Mouse (Mus musculus): ENCODE data around the gene Scaf11. TPM values are rescaled to one million over a fixed set of nuclear protein-coding genes. Genes with fewer than 3 reads are reported as not detected.
"Not testable (repeated sequence)": the region's sequence is repeated elsewhere in the genome, so short reads cannot be mapped to it uniquely, and the experiment has no call there.

Scaf11 gene
- total and polyA plus RNA-seq, 2 experiments from 2014 or later: 37.6 to 40.1 TPM

DNA sequence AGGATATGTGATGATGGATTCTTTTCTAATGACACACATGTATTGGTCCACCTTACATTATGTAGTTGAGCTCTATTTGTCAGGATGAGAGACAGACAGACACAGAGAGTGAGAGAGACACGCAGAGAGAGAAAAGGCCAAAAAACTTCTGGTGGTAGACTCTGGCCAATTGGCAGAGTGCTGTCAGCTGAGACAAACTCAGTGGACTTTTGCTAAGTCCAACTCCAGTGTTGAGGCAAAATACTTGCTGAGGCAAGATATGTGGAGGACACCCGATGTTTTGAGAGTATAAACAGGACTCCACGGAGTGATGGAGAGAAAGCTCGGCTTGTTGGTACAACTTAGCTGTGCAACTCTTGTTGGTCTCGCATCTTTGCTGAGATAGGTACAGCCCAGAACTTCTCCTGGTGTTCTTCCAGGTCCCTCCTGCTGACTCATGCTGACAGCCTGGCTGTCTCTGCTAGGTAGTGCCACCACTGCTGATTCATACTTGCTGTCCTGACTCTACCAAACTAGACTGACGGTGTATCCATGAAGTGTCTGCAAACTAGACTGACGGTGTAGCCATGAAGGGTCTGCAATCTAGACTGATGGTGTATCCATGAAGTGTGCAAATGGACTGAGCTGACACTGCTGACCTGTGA lies 11.9 kb downstream of the Scaf11 start:
- WGBS: 94% methylated on average over 7 of the region's 7 CpGs
- H3K27me3 ChIP-seq (ENCODE audit: insufficient read depth, low read length): no peaks in the 10 kb centered on the region
- ATAC-seq (no peak), DNase-seq (no peak)
- H3K4me3 ChIP-seq (ENCODE audit: low read depth, low read length): no peak overlapping the region
- H3K9me3 ChIP-seq (ENCODE audit: low read length): no peaks in the 10 kb centered on the region
- no peak overlapping the region for H3K4me2 ChIP-seq (ENCODE audit: low read depth)
- H3K36me3 ChIP-seq (ENCODE audit: insufficient read depth): peaks cover 8% of the 10 kb centered on the region; the same call in 1 of the 2 replicates
- no peak overlapping the region for H3K9ac ChIP-seq
- no peaks in the 10 kb centered on the region for H3K4me1 ChIP-seq (ENCODE audit: insufficient read depth)
- no peak overlapping the region for H3K27ac ChIP-seq (ENCODE audit: low read depth, low read length)
- TF ChIP-seq CTCF (IDR thresholded peaks at IDR 0.05; ENCODE audit: low read depth): no peak

GRCm38 (mm10) chr15:96446785-96447184 lies 13.9 kb downstream of the Scaf11 start:
- no peaks in the 10 kb centered on the region for H3K4me1 ChIP-seq (ENCODE audit: insufficient read depth)
- no peak overlapping the region for H3K27ac ChIP-seq (ENCODE audit: low read depth, low read length)
- peaks cover 12% of the 10 kb centered on the region; the same call in 1 of the 2 replicates for H3K36me3 ChIP-seq (ENCODE audit: insufficient read depth)
- no peak overlapping the region for H3K4me3 ChIP-seq (ENCODE audit: low read depth, low read length)
- H3K27me3 ChIP-seq (ENCODE audit: insufficient read depth, low read length): no peaks in the 10 kb centered on the region
- H3K4me2 ChIP-seq (ENCODE audit: low read depth): no peak overlapping the region
- 67% methylated on average over 10 of the region's 10 CpGs for WGBS
- DNase-seq: no peak
- TF ChIP-seq CTCF (IDR thresholded peaks at IDR 0.05; ENCODE audit: low read depth): no peak
- H3K9me3 ChIP-seq (ENCODE audit: low read length): no peaks in the 10 kb centered on the region
- no peak for ATAC-seq
- H3K9ac ChIP-seq: no peak overlapping the region

DNA sequence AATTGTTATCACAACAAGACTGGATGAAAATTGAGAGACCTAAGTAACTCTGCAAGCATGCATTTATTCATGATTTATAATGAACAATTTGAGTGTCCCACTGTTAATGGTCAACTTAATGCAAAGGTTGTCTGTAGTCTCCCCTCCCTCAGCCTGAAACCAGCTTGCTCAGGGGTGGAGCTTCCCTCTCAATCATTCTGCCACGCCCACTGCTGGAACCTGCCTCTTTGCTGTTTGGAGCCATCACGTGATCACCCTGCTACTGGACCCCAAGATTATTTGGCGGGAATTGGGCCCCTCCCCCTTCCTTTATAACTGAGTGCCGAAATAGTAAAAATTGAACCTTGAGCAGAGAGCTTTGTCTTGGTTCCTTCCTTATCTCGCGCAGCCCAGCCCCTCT lies 19.2 kb downstream of the Scaf11 start:
- ATAC-seq; H3K9ac ChIP-seq; H3K4me3 ChIP-seq (ENCODE audit: low read depth, low read length); H3K27me3 ChIP-seq (ENCODE audit: insufficient read depth, low read length); H3K27ac ChIP-seq (ENCODE audit: low read depth, low read length); H3K9me3 ChIP-seq (ENCODE audit: low read length); DNase-seq; H3K36me3 ChIP-seq (ENCODE audit: insufficient read depth); H3K4me2 ChIP-seq (ENCODE audit: low read depth); H3K4me1 ChIP-seq (ENCODE audit: insufficient read depth): not testable (repeated sequence)
- WGBS: 82% methylated on average over 4 of the region's 6 CpGs

DNA sequence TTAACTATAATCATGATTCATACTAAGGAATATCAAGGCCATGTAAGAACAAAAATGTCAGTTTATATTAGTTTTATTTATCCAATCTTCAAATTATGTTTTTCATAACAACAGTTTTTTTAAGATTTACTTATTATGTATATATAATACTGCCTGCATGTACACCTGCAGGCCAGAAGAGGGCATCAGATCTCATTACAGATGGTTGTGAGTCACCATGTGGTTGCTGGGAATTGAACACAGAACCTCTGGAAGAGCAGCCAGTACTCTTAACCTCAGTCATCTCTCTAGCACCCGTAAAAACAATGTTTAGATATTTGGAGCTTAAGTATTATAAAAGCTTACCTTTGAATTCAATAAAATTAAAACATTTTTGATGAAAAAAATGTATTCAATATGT lies 26.4 kb downstream of the Scaf11 start:
- 92% methylated on average over 1 of the region's 1 CpGs for WGBS
- DNase-seq: no peak
- H3K4me2 ChIP-seq (ENCODE audit: low read depth): no peak overlapping the region
- H3K27me3 ChIP-seq (ENCODE audit: insufficient read depth, low read length): no peaks in the 10 kb centered on the region
- TF ChIP-seq CTCF (IDR thresholded peaks at IDR 0.05; ENCODE audit: low read depth): no peak
- no peaks in the 10 kb centered on the region for H3K4me1 ChIP-seq (ENCODE audit: insufficient read depth)
- H3K9ac ChIP-seq: no peak overlapping the region
- no peak overlapping the region for H3K4me3 ChIP-seq (ENCODE audit: low read depth, low read length)
- no peak for ATAC-seq
- no peaks in the 10 kb centered on the region for H3K9me3 ChIP-seq (ENCODE audit: low read length)
- no peak overlapping the region for H3K27ac ChIP-seq (ENCODE audit: low read depth, low read length)
- no peaks in the 10 kb centered on the region; the same call in 1 of the 2 replicates for H3K36me3 ChIP-seq (ENCODE audit: insufficient read depth)

GRCm38 (mm10) chr15:96419920-96420319 lies 40.7 kb downstream of the Scaf11 start:
- no peak for ATAC-seq
- no peak for DNase-seq
- WGBS: 98% methylated on average over 8 of the region's 8 CpGs
- Histone ChIP-seq H3K9ac (no peak overlapping the region), H3K4me1 (ENCODE audit: insufficient read depth) (no peaks in the 10 kb centered on the region), H3K27me3 (ENCODE audit: insufficient read depth, low read length) (no peaks in the 10 kb centered on the region), H3K4me3 (ENCODE audit: low read depth, low read length) (no peak overlapping the region), H3K4me2 (ENCODE audit: low read depth) (no peak overlapping the region), H3K36me3 (ENCODE audit: insufficient read depth) (peaks cover 53% of the 10 kb centered on the region), H3K27ac (ENCODE audit: low read depth, low read length) (no peak overlapping the region), H3K9me3 (ENCODE audit: low read length) (no peaks in the 10 kb centered on the region)
- TF ChIP-seq CTCF (IDR thresholded peaks at IDR 0.05; ENCODE audit: low read depth): no peak

GRCm38 (mm10) chr15:96418161-96418560 lies 42.5 kb downstream of the Scaf11 start:
- no peak overlapping the region for H3K9ac ChIP-seq
- no peak overlapping the region for H3K27ac ChIP-seq (ENCODE audit: low read depth, low read length)
- no peak overlapping the region for H3K4me3 ChIP-seq (ENCODE audit: low read depth, low read length)
- no peak overlapping the region for H3K4me2 ChIP-seq (ENCODE audit: low read depth)
- no peaks in the 10 kb centered on the region for H3K9me3 ChIP-seq (ENCODE audit: low read length)
- peaks cover 64% of the 10 kb centered on the region for H3K36me3 ChIP-seq (ENCODE audit: insufficient read depth)
- H3K27me3 ChIP-seq (ENCODE audit: insufficient read depth, low read length): no peaks in the 10 kb centered on the region
- ATAC-seq: no peak
- H3K4me1 ChIP-seq (ENCODE audit: insufficient read depth): no peaks in the 10 kb centered on the region
- no peak for DNase-seq
- TF ChIP-seq CTCF (IDR thresholded peaks at IDR 0.05; ENCODE audit: low read depth): no peak
- WGBS: 97% methylated on average over 12 of the region's 12 CpGs

DNA sequence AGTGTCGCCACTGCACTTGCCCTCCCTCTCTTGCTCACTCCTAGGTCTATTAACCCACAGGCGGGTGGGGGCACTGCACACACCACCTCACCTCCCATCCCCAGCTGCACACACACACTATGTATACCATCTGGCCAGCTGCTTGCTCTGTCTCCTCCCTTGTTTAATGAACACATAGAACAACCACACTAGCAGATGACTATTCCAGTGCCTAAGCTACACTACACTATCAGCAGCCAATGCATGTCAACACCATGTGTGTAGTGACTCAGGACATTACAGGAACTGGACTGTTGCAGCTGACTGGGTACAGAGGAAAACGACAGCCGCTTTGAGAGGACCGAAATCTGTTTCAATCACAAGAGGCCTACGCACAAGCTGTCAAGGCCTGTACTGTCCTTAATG lies 51.9 kb downstream of the Scaf11 start:
- H3K27ac ChIP-seq (ENCODE audit: low read depth, low read length): no peak overlapping the region
- H3K27me3 ChIP-seq (ENCODE audit: insufficient read depth, low read length): no peaks in the 10 kb centered on the region
- no peak overlapping the region for H3K9ac ChIP-seq
- TF ChIP-seq CTCF (IDR thresholded peaks at IDR 0.05; ENCODE audit: low read depth): no peak
- H3K4me1 ChIP-seq (ENCODE audit: insufficient read depth): no peaks in the 10 kb centered on the region
- peaks cover 12% of the 10 kb centered on the region for H3K36me3 ChIP-seq (ENCODE audit: insufficient read depth)
- DNase-seq: no peak
- WGBS: 92% methylated on average over 6 of the region's 6 CpGs
- H3K4me3 ChIP-seq (ENCODE audit: low read depth, low read length): no peak overlapping the region
- no peaks in the 10 kb centered on the region for H3K9me3 ChIP-seq (ENCODE audit: low read length)
- no peak overlapping the region for H3K4me2 ChIP-seq (ENCODE audit: low read depth)
- ATAC-seq: no peak

All from forebrain, postnatal 0 days (tissue).